Mouse (Mus musculus): Measurements from ENCODE around the gene Gm38655.

- TF ChIP-seq CTCF (IDR thresholded peaks at IDR 0.05; ENCODE audit: low read depth) (peak; percentile 27; the same call in 1 of the 2 replicates), EP300 (optimal IDR thresholded peaks at IDR 0.05) (no peak)
Measured at GRCm38 (mm10) chr17:25133275-25133698, 42.0 kb downstream of the Gm38655 start, which contains the start of gene Clcn7.

Data from stomach, postnatal 0 days (tissue).